Mouse (Mus musculus): ENCODE measurements around the gene Cfap70.

Gene Cfap70

GRCm38 (mm10) chr14:20345885-20346284 lies 106.1 kb downstream of the Cfap70 start:
- no peak for DNase-seq (ENCODE audit: low read depth in 1 of 2, low spot score in 2 of 2)
